Mouse (Mus musculus) heart, adult 2 months (tissue): ENCODE data around the gene Rhov.

ENCODE experiments used
- CTCF ChIP-seq: fragments of 200-600 bp; IDR thresholded peaks from 2 replicates; pipeline ENCODE4 v1.8.1; 2022; ENCODE audit warnings: antibody characterized with exemption, mild to moderate bottlenecking, moderate library complexity
- EP300 ChIP-seq: fragments of 200-500 bp; IDR thresholded peaks from 2 replicates; pipeline ENCODE4 v1.6.1; 2011; ENCODE audit warnings: low read depth, low read length, control low read depth; ENCODE audit not compliant: insufficient read depth

DNA sequence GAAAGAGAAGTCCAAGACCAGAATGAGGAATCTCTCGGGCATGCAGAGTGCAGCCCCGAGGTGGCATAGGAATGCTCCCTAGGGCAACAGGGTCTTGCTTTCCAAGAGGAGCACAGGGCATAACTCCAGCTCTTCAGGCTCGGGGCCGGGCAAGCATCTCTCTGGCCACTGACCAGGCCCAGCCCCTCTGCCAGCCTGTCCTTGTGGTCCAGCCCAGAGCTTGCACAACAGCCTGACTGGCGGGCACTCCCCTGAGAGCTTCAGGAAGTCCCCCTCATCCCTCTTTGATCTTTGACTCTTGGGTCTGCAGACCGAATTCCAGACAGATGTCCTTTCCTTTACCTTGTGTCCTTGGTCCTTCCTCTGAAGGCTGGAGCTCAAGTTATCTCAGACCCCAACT is 31.8 kb upstream of the Rhov start:
- no peak for TF ChIP-seq CTCF
- TF ChIP-seq EP300, result no peak
